Mouse (Mus musculus) forebrain, embryonic 13.5 days (tissue): ENCODE data around the gene St8sia6. TPM values are rescaled to one million over a fixed set of nuclear protein-coding genes. Genes with fewer than 3 reads are reported as not detected.
"Not testable (repeated sequence)": the region's sequence is repeated elsewhere in the genome, so short reads cannot be mapped to it uniquely, and the experiment has no call there.

ENCODE experiments used
- ATAC-seq: fragments of 200-750 bp; cut with Nextera tagmentation; 2 replicates; pipeline ENCODE4 v1.8.0; 2017
- H3K27ac ChIP-seq: fragments of 300-500 bp; sonication (generic); 2 replicates; pipeline ENCODE4 v1.5.1; 2015; ENCODE audit warnings: inconsistent platforms, mild to moderate bottlenecking, moderate library complexity
- H3K27me3 ChIP-seq: fragments of 300-500 bp; sonication (generic); 2 replicates; pipeline ENCODE4 v1.6.1; 2015; ENCODE audit warnings: mild to moderate bottlenecking, inconsistent platforms
- H3K36me3 ChIP-seq: fragments of 300-500 bp; sonication (generic); 2 replicates; pipeline ENCODE4 v1.6.1; 2015; ENCODE audit warnings: mild to moderate bottlenecking, inconsistent platforms; ENCODE audit not compliant: poor library complexity, severe bottlenecking
- H3K4me1 ChIP-seq: fragments of 300-500 bp; sonication (generic); 2 replicates; pipeline ENCODE4 v1.6.1; 2015; ENCODE audit warnings: inconsistent platforms
- H3K4me2 ChIP-seq: fragments of 300-500 bp; sonication (generic); 2 replicates; pipeline ENCODE4 v1.6.1; 2015; ENCODE audit warnings: inconsistent platforms, mild to moderate bottlenecking, moderate library complexity
- H3K4me3 ChIP-seq: fragments of 300-500 bp; sonication (generic); 2 replicates; pipeline ENCODE4 v1.5.1; 2015; ENCODE audit warnings: mild to moderate bottlenecking, inconsistent platforms
- H3K9ac ChIP-seq: fragments of 300-500 bp; sonication (generic); 2 replicates; pipeline ENCODE4 v1.6.1; 2015; ENCODE audit warnings: mild to moderate bottlenecking, inconsistent platforms
- H3K9me3 ChIP-seq: fragments of 300-500 bp; sonication (generic); replicated peaks from 2 replicates; pipeline ENCODE4 v1.6.1; 2016; ENCODE audit warnings: inconsistent platforms
- WGBS: fragments of 180-500 bp; shearing (Covaris S2); methylation state at CpG from one replicate; pipeline ENCODE4 v1.1.7; 2015; 5-methylcytosine and 5-hydroxymethylcytosine counted together
- polyA plus RNA-seq: library from polyadenylated mRNA; unstranded; fragments of >200 nt; fragmentation: Nextera tagmentation; extraction: Ambion mirVana; gene quantifications from 2 replicates; pipeline ENCODE4 v1.2.1, GENCODE M21; 2015

St8sia6 gene
- polyA plus RNA-seq, 1 experiment from 2014 or later: 0.21 TPM

- Histone ChIP-seq H3K36me3 (no peaks in the 10 kb centered on the region), H3K27ac (no peak overlapping the region), H3K9ac (no peak overlapping the region), H3K4me2 (no peak overlapping the region), H3K9me3 (no peaks in the 10 kb centered on the region), H3K4me1 (peaks cover 9% of the 10 kb centered on the region; the same call in 1 of the 2 replicates), H3K4me3 (no peak overlapping the region), H3K27me3 (peaks cover 32% of the 10 kb centered on the region)
- 44% methylated on average over 1 of the region's 1 CpGs for WGBS
- no peak for ATAC-seq
Measured at GRCm38 (mm10) chr2:13789365-13789764, 4.5 kb downstream of the St8sia6 start.

GRCm38 (mm10) chr2:13786577-13787168, 7.2 kb downstream of the St8sia6 start:
- Histone ChIP-seq H3K36me3 (no peaks in the 10 kb centered on the region), H3K27ac (no peak overlapping the region)
- no peak for ATAC-seq

GRCm38 (mm10) chr2:13785992-13786391, 7.9 kb downstream of the St8sia6 start:
- WGBS: 79% methylated on average over 3 of the region's 3 CpGs
- not testable (repeated sequence) for H3K27ac ChIP-seq, H3K4me1 ChIP-seq, H3K9ac ChIP-seq, H3K36me3 ChIP-seq, H3K27me3 ChIP-seq, H3K9me3 ChIP-seq, H3K4me2 ChIP-seq, ATAC-seq, H3K4me3 ChIP-seq

More at GRCm38 (mm10) chr2:13786577-13787168, 7.2 kb downstream of the St8sia6 start:
- Histone ChIP-seq H3K9me3 (no peaks in the 10 kb centered on the region), H3K27me3 (peaks cover 10% of the 10 kb centered on the region; the same call in 1 of the 2 replicates), H3K4me2 (no peak overlapping the region), H3K4me1 (no peaks in the 10 kb centered on the region), H3K9ac (no peak overlapping the region), H3K4me3 (no peak overlapping the region)
- 73% methylated on average over 1 of the region's 1 CpGs for WGBS

- no peak overlapping the region for H3K9ac ChIP-seq
- ATAC-seq: no peak
- no peaks in the 10 kb centered on the region for H3K36me3 ChIP-seq
- no peaks in the 10 kb centered on the region for H3K9me3 ChIP-seq
- H3K4me3 ChIP-seq: no peak overlapping the region
- H3K27ac ChIP-seq: no peak overlapping the region
- H3K4me2 ChIP-seq: no peak overlapping the region
- no peaks in the 10 kb centered on the region for H3K4me1 ChIP-seq
- WGBS: 85% methylated on average over 2 of the region's 2 CpGs
- 0 out of 2 replicates have a peak, but pooled peaks cover under 1% of the 10 kb centered on the region for H3K27me3 ChIP-seq
Measured at GRCm38 (mm10) chr2:13785247-13785646, 8.6 kb downstream of the St8sia6 start.

- no peak overlapping the region for H3K4me2 ChIP-seq
- H3K36me3 ChIP-seq: no peaks in the 10 kb centered on the region
- no peaks in the 10 kb centered on the region for H3K27me3 ChIP-seq
- H3K27ac ChIP-seq: no peak overlapping the region
- H3K4me1 ChIP-seq: no peaks in the 10 kb centered on the region
- no peak overlapping the region for H3K4me3 ChIP-seq
- H3K9ac ChIP-seq: no peak overlapping the region
- 94% methylated on average over 1 of the region's 1 CpGs for WGBS
- ATAC-seq: no peak
- no peaks in the 10 kb centered on the region for H3K9me3 ChIP-seq
Measured at GRCm38 (mm10) chr2:13784448-13784847, 9.4 kb downstream of the St8sia6 start.

- H3K9ac ChIP-seq: no peak overlapping the region
- no peaks in the 10 kb centered on the region for H3K36me3 ChIP-seq
- H3K4me3 ChIP-seq: no peak overlapping the region
- ATAC-seq: no peak
- H3K4me1 ChIP-seq: no peaks in the 10 kb centered on the region
- no peaks in the 10 kb centered on the region for H3K27me3 ChIP-seq
- H3K4me2 ChIP-seq: no peak overlapping the region
- H3K27ac ChIP-seq: no peak overlapping the region
- no peaks in the 10 kb centered on the region for H3K9me3 ChIP-seq
Measured at GRCm38 (mm10) chr2:13777032-13777431, 16.8 kb downstream of the St8sia6 start.

GRCm38 (mm10) chr2:13776453-13776852, 17.4 kb downstream of the St8sia6 start:
- 73% methylated on average over 1 of the region's 1 CpGs for WGBS
- no peak overlapping the region for H3K27ac ChIP-seq
- no peaks in the 10 kb centered on the region for H3K9me3 ChIP-seq
- no peaks in the 10 kb centered on the region for H3K4me1 ChIP-seq
- H3K9ac ChIP-seq: no peak overlapping the region
- no peak overlapping the region for H3K4me2 ChIP-seq
- ATAC-seq: no peak
- H3K36me3 ChIP-seq: no peaks in the 10 kb centered on the region
- H3K4me3 ChIP-seq: no peak overlapping the region
- no peaks in the 10 kb centered on the region for H3K27me3 ChIP-seq

- no peaks in the 10 kb centered on the region for H3K9me3 ChIP-seq
- no peak overlapping the region for H3K4me2 ChIP-seq
- no peaks in the 10 kb centered on the region for H3K4me1 ChIP-seq
- H3K36me3 ChIP-seq: no peaks in the 10 kb centered on the region
- H3K4me3 ChIP-seq: no peak overlapping the region
- WGBS: 91% methylated on average over 3 of the region's 3 CpGs
- H3K27ac ChIP-seq: no peak overlapping the region
- H3K9ac ChIP-seq: no peak overlapping the region
- H3K27me3 ChIP-seq: no peaks in the 10 kb centered on the region
- ATAC-seq: no peak
Measured at GRCm38 (mm10) chr2:13775056-13775455, 18.8 kb downstream of the St8sia6 start.

- no peak for ATAC-seq
- Histone ChIP-seq H3K27ac (no peak overlapping the region), H3K4me3 (no peak overlapping the region), H3K27me3 (no peaks in the 10 kb centered on the region), H3K4me1 (no peaks in the 10 kb centered on the region), H3K36me3 (no peaks in the 10 kb centered on the region), H3K9me3 (no peaks in the 10 kb centered on the region), H3K9ac (no peak overlapping the region), H3K4me2 (no peak overlapping the region)
- WGBS: 84% methylated on average over 5 of the region's 5 CpGs
Measured at GRCm38 (mm10) chr2:13768524-13768923, 25.3 kb downstream of the St8sia6 start.

GRCm38 (mm10) chr2:13767532-13768411, 26.1 kb downstream of the St8sia6 start:
- no peak overlapping the region for H3K27ac ChIP-seq
- WGBS: 58% methylated on average over 9 of the region's 9 CpGs
- H3K9ac ChIP-seq: no peak overlapping the region
- no peaks in the 10 kb centered on the region for H3K27me3 ChIP-seq
- H3K4me2 ChIP-seq: no peak overlapping the region
- H3K9me3 ChIP-seq: no peaks in the 10 kb centered on the region
- no peak overlapping the region for H3K4me3 ChIP-seq
- H3K36me3 ChIP-seq: no peaks in the 10 kb centered on the region
- H3K4me1 ChIP-seq: no peaks in the 10 kb centered on the region
- ATAC-seq: no peak

GRCm38 (mm10) chr2:13760366-13760765, 33.5 kb downstream of the St8sia6 start:
- H3K36me3 ChIP-seq: no peaks in the 10 kb centered on the region
- H3K4me3 ChIP-seq: no peak overlapping the region
- H3K9me3 ChIP-seq: no peaks in the 10 kb centered on the region
- H3K4me1 ChIP-seq: no peaks in the 10 kb centered on the region
- no peaks in the 10 kb centered on the region for H3K27me3 ChIP-seq
- no peak for ATAC-seq
- H3K9ac ChIP-seq: no peak overlapping the region
- no peak overlapping the region for H3K4me2 ChIP-seq
- H3K27ac ChIP-seq: no peak overlapping the region

- Histone ChIP-seq H3K4me3 (no peak overlapping the region), H3K27ac (no peak overlapping the region), H3K9me3 (no peaks in the 10 kb centered on the region), H3K36me3 (no peaks in the 10 kb centered on the region), H3K9ac (no peak overlapping the region), H3K4me1 (no peaks in the 10 kb centered on the region), H3K27me3 (no peaks in the 10 kb centered on the region), H3K4me2 (no peak overlapping the region)
- WGBS: 91% methylated on average over 7 of the region's 7 CpGs
- no peak for ATAC-seq
Measured at GRCm38 (mm10) chr2:13757412-13757811, 36.5 kb downstream of the St8sia6 start.
